Mouse (Mus musculus) stomach, postnatal 0 days (tissue): ENCODE data around the gene Pef1. TPM values are rescaled to one million over a fixed set of nuclear protein-coding genes. Genes with fewer than 3 reads are reported as not detected.

Experiments used
- ATAC-seq: fragments of 200-750 bp; cut with Nextera tagmentation; 2 replicates; pipeline ENCODE4 v1.8.0; 2017; ENCODE audit not compliant: low FRiP score, low TSS enrichment
- DNase-seq: peaks from one replicate; pipeline ENCODE4 v3.0.0-alpha.2; 2016; ENCODE audit warnings: low spot score
- H3K27ac ChIP-seq: fragments of 300-500 bp; sonication (generic); replicated peaks from 2 replicates; pipeline ENCODE4 v1.5.1; 2014; ENCODE audit warnings: mild to moderate bottlenecking, control low read depth
- H3K27me3 ChIP-seq: fragments of 300-500 bp; sonication (generic); 2 replicates; pipeline ENCODE4 v1.6.1; 2014; ENCODE audit warnings: low read length; ENCODE audit not compliant: control insufficient read depth, insufficient read depth
- H3K36me3 ChIP-seq: fragments of 300-500 bp; sonication (generic); 2 replicates; pipeline ENCODE4 v1.6.1; 2014; ENCODE audit warnings: low read length, mixed read lengths; ENCODE audit not compliant: control insufficient read depth, insufficient read depth
- H3K4me1 ChIP-seq: fragments of 300-500 bp; sonication (generic); replicated peaks from 2 replicates; pipeline ENCODE4 v1.6.1; 2014; ENCODE audit warnings: antibody characterized with exemption; ENCODE audit not compliant: control insufficient read depth, insufficient read depth
- H3K4me2 ChIP-seq: fragments of 300-500 bp; sonication (generic); replicated peaks from 2 replicates; pipeline ENCODE4 v1.6.1; 2014; ENCODE audit warnings: low read depth, mild to moderate bottlenecking, control low read depth, moderate library complexity
- H3K4me3 ChIP-seq: fragments of 300-500 bp; sonication (generic); 2 replicates; pipeline ENCODE4 v1.5.1; 2014; ENCODE audit warnings: low read depth, low read length, control low read depth
- H3K9ac ChIP-seq: fragments of 300-500 bp; sonication (generic); 2 replicates; pipeline ENCODE4 v1.6.1; 2014; ENCODE audit warnings: mild to moderate bottlenecking, low read length, control low read depth, mixed read lengths
- H3K9me3 ChIP-seq: fragments of 300-500 bp; sonication (generic); 2 replicates; pipeline ENCODE4 v1.6.1; 2016; ENCODE audit warnings: low read length; ENCODE audit not compliant: control insufficient read depth
- CTCF ChIP-seq: IDR thresholded peaks from 2 replicates; pipeline ENCODE4 v1.5.1; 2016; ENCODE audit warnings: antibody characterized with exemption, low read depth, mild to moderate bottlenecking, moderate library complexity
- EP300 ChIP-seq: optimal IDR thresholded peaks from 2 replicates; pipeline ENCODE3; 2016; ENCODE audit warnings: antibody characterized with exemption
- WGBS: fragments of 180-500 bp; shearing (Covaris S2); extraction: QIAGEN DNeasy Blood & Tissue Kit; methylation state at CpG from one replicate; pipeline ENCODE4 v1.1.7; 2014; 5-methylcytosine and 5-hydroxymethylcytosine counted together
- polyA plus RNA-seq: library from polyadenylated mRNA; unstranded; fragments of >200 nt; fragmentation: Nextera tagmentation; extraction: Ambion mirVana; gene quantifications from 2 replicates; pipeline ENCODE4 v1.2.1, GENCODE M21; 2015

Gene Pef1
- polyA plus RNA-seq, 1 experiment from 2014 or later = 64.7 TPM

GRCm38 (mm10) chr4:130060937-130061336 lies 41.4 kb upstream of the Pef1 start:
- peaks cover 7% of the 10 kb centered on the region; the same call in 1 of the 2 replicates for H3K36me3 ChIP-seq
- no peak overlapping the region for H3K9ac ChIP-seq
- DNase-seq (no peak), ATAC-seq (no peak)
- H3K4me2 ChIP-seq = no peak overlapping the region
- H3K27me3 ChIP-seq = no peaks in the 10 kb centered on the region
- H3K27ac ChIP-seq = no peak overlapping the region
- H3K4me3 ChIP-seq = no peak overlapping the region
- TF ChIP-seq EP300 (no peak), CTCF (no peak)
- H3K9me3 ChIP-seq = no peaks in the 10 kb centered on the region
- no peaks in the 10 kb centered on the region for H3K4me1 ChIP-seq

- no peak overlapping the region for H3K9ac ChIP-seq
- no peak overlapping the region for H3K4me2 ChIP-seq
- no peaks in the 10 kb centered on the region for H3K9me3 ChIP-seq
- TF ChIP-seq EP300 (no peak), CTCF (no peak)
- H3K4me3 ChIP-seq = no peak overlapping the region
- DNase-seq = no peak
- peak overlapping the region; percentile 35; the same call in 1 of the 2 replicates for H3K27ac ChIP-seq
- no peaks in the 10 kb centered on the region for H3K27me3 ChIP-seq
- 51% methylated on average over 7 of the region's 7 CpGs for WGBS
- H3K4me1 ChIP-seq = no peaks in the 10 kb centered on the region
- H3K36me3 ChIP-seq = peaks cover 7% of the 10 kb centered on the region; the same call in 1 of the 2 replicates
- no peak for ATAC-seq
Measured at GRCm38 (mm10) chr4:130063191-130063590, 39.2 kb upstream of the Pef1 start.

- WGBS = 24% methylated on average over 8 of the region's 8 CpGs
- Histone ChIP-seq H3K36me3 (no peaks in the 10 kb centered on the region), H3K4me2 (no peak overlapping the region), H3K27me3 (no peaks in the 10 kb centered on the region), H3K4me1 (no peaks in the 10 kb centered on the region), H3K27ac (no peak overlapping the region), H3K4me3 (no peak overlapping the region), H3K9ac (no peak overlapping the region), H3K9me3 (no peaks in the 10 kb centered on the region)
- TF ChIP-seq CTCF (peak; percentile 88), EP300 (no peak)
- no peak; the same call in 1 of the 2 replicates for ATAC-seq
- peak; percentile 68 for DNase-seq
Measured at GRCm38 (mm10) chr4:130066816-130067215, 35.5 kb upstream of the Pef1 start.

GRCm38 (mm10) chr4:130070523-130070922 lies 31.8 kb upstream of the Pef1 start:
- DNase-seq (no peak), ATAC-seq (no peak)
- Histone ChIP-seq H3K4me1 (no peaks in the 10 kb centered on the region), H3K4me3 (no peak overlapping the region), H3K9ac (no peak overlapping the region), H3K27me3 (no peaks in the 10 kb centered on the region), H3K4me2 (no peak overlapping the region), H3K36me3 (no peaks in the 10 kb centered on the region), H3K27ac (no peak overlapping the region), H3K9me3 (no peaks in the 10 kb centered on the region)
- TF ChIP-seq EP300 (no peak), CTCF (no peak)
- 56% methylated on average over 3 of the region's 3 CpGs for WGBS

GRCm38 (mm10) chr4:130071758-130072157 lies 30.6 kb upstream of the Pef1 start:
- Histone ChIP-seq H3K4me1 (no peaks in the 10 kb centered on the region), H3K36me3 (no peaks in the 10 kb centered on the region), H3K4me3 (no peak overlapping the region), H3K4me2 (no peak overlapping the region), H3K27me3 (no peaks in the 10 kb centered on the region), H3K9me3 (no peaks in the 10 kb centered on the region), H3K9ac (no peak overlapping the region), H3K27ac (no peak overlapping the region)
- no peak for TF ChIP-seq EP300
- no peak for TF ChIP-seq CTCF
- no peak for DNase-seq
- 82% methylated on average over 2 of the region's 2 CpGs for WGBS
- no peak for ATAC-seq

DNA sequence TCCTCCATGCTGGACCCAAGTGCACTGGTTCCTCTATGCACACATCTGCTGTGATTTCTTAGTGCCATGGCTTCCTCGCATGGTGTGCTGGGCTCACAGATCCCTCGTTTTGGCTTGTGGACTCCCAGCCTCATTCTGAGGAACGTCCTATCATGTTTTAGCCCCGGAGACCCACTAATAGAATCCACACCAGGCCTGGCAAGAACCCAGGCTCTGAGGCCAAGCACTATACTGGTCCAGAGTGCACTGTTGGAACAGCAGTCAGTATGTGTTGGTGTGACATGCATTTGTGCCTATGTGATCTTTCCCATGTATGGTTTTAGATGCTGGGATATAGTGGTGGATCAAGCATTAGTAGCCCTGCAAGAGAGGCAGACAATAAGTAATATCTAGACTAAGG lies 29.0 kb upstream of the Pef1 start:
- no peaks in the 10 kb centered on the region for H3K36me3 ChIP-seq
- TF ChIP-seq CTCF (no peak), EP300 (no peak)

More for the DNA sequence above, 29.0 kb upstream of the Pef1 start:
- H3K9ac ChIP-seq = no peak overlapping the region
- ATAC-seq (no peak), DNase-seq (no peak)
- WGBS = 79% methylated on average over 4 of the region's 4 CpGs
- H3K4me1 ChIP-seq = no peaks in the 10 kb centered on the region
- no peak overlapping the region for H3K4me3 ChIP-seq
- no peaks in the 10 kb centered on the region for H3K9me3 ChIP-seq
- no peak overlapping the region for H3K4me2 ChIP-seq
- H3K27ac ChIP-seq = no peak overlapping the region
- no peaks in the 10 kb centered on the region for H3K27me3 ChIP-seq
